Mouse (Mus musculus): ENCODE measurements around the gene Nek9. TPM values are rescaled to one million over a fixed set of nuclear protein-coding genes. Genes with fewer than 3 reads are reported as not detected.

Gene Nek9
- 35.2 and 36.0 TPM in 2 replicates for polyA plus RNA-seq (2012; rRNA removed)

DNA sequence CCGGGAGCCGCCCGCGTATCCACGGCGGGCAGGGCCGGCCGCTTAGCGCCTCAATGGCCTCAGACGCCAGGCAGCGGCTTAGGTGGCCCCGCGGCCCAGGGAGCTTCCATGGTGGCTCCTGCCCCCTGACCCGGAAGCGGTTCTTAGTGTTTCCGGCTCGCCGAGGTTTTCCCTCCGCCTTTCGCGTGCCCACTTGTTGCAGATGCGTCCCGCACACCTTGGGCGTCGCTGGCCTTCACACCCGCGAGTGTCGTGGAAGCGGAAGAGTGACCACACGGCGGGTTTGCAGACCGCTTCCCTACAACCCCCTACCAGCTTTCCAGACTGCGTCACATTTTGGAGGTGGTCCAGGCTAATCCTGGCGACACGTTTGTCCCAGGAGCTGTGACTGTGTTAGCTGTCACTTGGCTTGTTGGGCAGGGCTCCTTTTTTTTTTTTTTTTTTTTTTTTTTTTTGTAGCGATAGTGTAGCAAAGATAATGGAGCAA is at the start of gene Nek9:
Nek9 (minus strand) TSS at position 120 of the 487 bp plus-strand sequence.

DNA sequence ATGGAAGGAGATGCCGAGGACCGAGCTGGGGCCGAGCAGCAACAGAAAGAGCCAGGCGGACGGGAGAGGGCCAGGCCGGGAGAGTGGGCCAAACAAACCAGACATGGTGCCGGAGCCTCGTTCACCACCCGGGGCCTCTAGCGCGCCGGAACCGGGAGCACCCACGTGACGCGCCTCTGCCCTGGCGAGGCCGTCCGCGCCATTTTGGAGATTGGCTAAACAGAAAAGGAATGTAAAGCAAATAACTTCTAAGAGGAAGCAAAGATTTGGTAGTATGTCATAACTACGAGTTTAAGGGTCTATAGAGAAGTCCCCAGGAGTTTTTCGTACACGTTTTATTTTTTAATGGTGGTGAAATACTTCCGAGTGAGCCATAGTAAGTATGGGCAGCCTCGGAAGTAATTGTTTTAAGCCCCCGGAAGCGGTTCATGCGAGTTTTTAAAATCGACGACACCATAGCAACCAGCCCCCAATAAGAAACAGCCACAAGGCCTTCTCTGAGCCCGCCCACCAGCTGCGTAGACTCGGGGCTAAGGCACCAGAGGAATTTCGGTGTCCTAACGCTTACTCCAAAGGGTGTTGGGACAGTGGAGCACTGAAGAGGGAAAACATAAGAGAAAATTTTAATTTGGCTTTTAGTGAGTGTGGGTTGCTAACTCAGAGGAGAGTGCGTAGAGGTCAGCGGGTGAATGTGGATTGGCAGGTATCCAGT is 35.6 kb upstream of the Nek9 start, which contains the start of gene Tmed10:
Tmed10 (minus strand) TSS at position 287 of the 712 bp plus-strand sequence.

DNA sequence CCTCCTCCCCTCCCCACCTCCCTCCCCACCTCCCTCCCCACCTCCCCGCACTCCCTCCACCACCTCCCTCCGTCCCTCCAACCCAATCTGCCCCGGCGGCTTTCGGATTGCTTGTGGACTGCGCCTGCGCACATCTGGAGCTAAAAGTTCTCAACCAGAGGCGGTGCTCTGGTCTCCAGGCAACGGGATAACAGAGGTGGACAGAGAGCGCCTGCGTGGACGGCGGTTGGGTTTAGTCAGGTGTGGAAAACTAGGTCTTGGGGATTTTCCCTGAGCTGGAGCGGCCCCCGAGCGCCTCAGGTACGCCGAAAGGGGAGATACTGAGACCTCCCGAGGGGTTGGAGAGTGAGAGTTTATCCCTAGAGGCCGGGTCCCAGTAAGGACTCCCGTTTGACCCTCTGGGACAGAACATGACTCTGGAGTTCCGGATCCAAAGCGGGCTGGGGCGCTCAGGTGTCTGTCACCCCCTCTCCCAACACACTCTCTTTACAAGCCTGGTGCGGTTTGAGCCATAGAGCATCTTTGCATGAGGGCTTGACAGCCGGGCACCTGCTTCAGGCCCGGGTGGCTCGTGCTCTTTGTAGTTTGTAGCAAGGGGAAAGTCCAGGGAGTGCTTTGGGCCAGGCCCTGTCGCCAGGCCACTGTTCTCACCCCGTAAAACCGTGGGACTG is 50.5 kb downstream of the Nek9 start, which contains the start of gene Zc2hc1c:
Zc2hc1c (plus strand) TSS at position 106 of the 671 bp plus-strand sequence.

DNA sequence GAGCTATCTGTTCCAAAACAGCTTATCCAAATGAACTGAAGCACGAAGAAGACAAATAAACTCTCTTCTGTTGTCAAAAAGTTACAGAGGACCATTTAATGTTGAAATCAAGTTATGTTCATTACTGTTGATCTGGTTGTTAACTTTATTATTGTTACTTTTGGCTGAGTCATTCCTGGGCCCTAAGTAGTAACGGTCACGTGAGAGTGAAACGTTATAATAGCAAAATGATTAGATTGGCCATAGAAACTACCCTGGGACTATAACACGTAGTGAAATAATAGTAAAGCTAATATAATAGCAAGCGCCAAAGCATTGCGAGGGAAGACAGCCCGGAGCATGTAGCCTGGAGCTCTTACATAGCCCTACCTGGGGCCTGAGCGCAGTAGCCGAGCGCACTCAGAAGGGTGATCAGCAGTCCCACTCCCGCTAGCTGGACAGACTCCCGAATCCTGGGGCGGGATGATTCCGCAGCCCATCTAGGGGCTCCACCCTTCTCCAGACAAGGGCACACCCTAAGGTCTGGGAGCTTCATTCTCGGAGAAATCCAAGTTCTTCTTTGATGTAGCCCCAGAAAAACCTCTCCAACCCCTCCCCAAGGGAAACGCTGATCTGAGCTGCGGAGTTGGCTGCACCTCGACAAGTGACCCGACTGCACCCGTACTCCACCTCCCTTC is 51.2 kb downstream of the Nek9 start, which contains the start of gene Acyp1:
Acyp1 (minus strand) TSS at position 630 of the 677 bp plus-strand sequence.

DNA sequence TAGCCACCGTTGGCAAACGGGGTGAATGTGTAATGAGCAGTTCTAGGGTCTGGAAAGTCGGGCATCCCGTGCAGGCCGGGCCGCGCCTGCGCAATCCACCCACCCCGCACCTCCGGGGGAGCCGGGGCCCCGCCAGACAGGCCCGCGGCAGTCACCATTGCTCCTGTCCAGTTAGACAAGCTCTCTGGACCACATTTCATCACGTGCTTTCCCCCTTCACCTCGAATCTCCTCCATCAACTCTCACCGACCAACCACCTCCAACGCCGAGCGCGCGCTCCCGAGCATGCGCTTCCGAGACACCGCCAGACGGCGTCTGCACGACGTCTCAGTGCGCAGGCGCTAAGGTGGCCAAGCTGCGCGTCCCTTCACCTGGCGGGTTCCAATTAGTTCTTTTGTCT is 68.8 kb downstream of the Nek9 start, which contains the start of gene Mlh3:
Mlh3 (minus strand) TSS at position 281 of the 400 bp plus-strand sequence.

Other genes starting within 250 kb of the Nek9 start
- 1.1 TPM in 2 replicates for gene Prox2, start 228.6 kb downstream of the Nek9 start, polyA plus RNA-seq (2012; rRNA removed)
- 157 TPM in 2 replicates for gene Dlst, start 228.5 kb downstream of the Nek9 start, polyA plus RNA-seq (2012; rRNA removed)
- gene Rps6kl1, start 188.1 kb downstream of the Nek9 start, polyA plus RNA-seq (2012; rRNA removed): 23.3 and 23.5 TPM in 2 replicates
- gene Pgf, start 161.6 kb downstream of the Nek9 start, polyA plus RNA-seq (2012; rRNA removed): 4.5 and 8.0 TPM in 2 replicates
- gene Eif2b2, start 119.9 kb downstream of the Nek9 start, polyA plus RNA-seq (2012; rRNA removed): 122 and 135 TPM in 2 replicates
- 9.2 and 9.8 TPM in 2 replicates for gene Mlh3, start 68.8 kb downstream of the Nek9 start, polyA plus RNA-seq (2012; rRNA removed)
- gene Acyp1, start 50.9 kb downstream of the Nek9 start, polyA plus RNA-seq (2012; rRNA removed): 39.1 and 50.3 TPM in 2 replicates
- gene Zc2hc1c, start 50.8 kb downstream of the Nek9 start, polyA plus RNA-seq (2012; rRNA removed): 0.54 and 0.61 TPM in 2 replicates
- 139 and 150 TPM in 2 replicates for gene Tmed10, start 35.5 kb upstream of the Nek9 start, polyA plus RNA-seq (2012; rRNA removed)
- 1.7 and 3.2 TPM in 2 replicates for gene Fos, start 134.5 kb upstream of the Nek9 start, polyA plus RNA-seq (2012; rRNA removed)